Mouse (Mus musculus): ENCODE data around the gene Tspan14.

DNA sequence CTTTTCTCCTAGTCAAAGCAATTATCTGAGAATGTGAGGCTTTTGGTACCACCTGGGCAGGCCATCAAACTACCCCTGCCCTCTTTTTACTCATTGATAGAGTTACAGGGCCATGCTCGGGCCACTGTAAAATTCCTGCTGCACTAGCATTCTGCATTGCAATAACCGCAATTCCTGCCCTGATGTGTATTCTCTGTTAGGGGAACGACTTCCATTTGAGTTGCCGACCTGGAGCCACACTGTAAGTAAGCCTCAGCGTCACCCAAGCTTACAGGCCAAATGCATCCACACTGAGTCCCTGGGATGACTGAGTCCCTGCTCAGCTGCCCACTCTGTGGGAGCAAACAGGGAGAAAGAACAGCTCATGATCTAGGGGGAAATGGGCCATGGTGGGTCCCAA lies 35.0 kb upstream of the Tspan14 start:
- TF ChIP-seq GATA1 (IDR thresholded peaks at IDR 0.05; ENCODE audit: borderline replicate concordance, low read length): no peak
- TF ChIP-seq FLI1 (IDR thresholded peaks at IDR 0.05; ENCODE audit: low read length): no peak

All from megakaryocyte, embryonic 14.5 days (primary cell).